Mouse (Mus musculus) cortical plate, adult 2 months (tissue): ENCODE results near the gene Nelfcd. TPM values are rescaled to one million over a fixed set of nuclear protein-coding genes. Genes with fewer than 3 reads are reported as not detected.

ENCODE experiments used
- H3K27ac ChIP-seq: fragments of 200-500 bp; 2 replicates; pipeline ENCODE4 v1.5.1; 2012; ENCODE audit warnings: low read length, control low read depth, inconsistent platforms; ENCODE audit not compliant: insufficient read depth
- H3K4me1 ChIP-seq: fragments of 200-500 bp; 2 replicates; pipeline ENCODE4 v1.6.1; 2011; ENCODE audit warnings: low read length; ENCODE audit not compliant: control insufficient read depth, insufficient read depth
- H3K4me3 ChIP-seq: fragments of 200-500 bp; 2 replicates; pipeline ENCODE4 v1.5.1; 2011; ENCODE audit warnings: mild to moderate bottlenecking, low read length, control low read depth; ENCODE audit not compliant: insufficient read depth
- CTCF ChIP-seq: fragments of 200-500 bp; IDR thresholded peaks from 2 replicates; pipeline ENCODE4 v1.5.1; 2011; ENCODE audit warnings: mild to moderate bottlenecking, control low read depth, low read length; ENCODE audit not compliant: insufficient read depth; ENCODE audit errors: extremely low read depth
- POLR2A ChIP-seq: fragments of 200-500 bp; IDR thresholded peaks from 2 replicates; pipeline ENCODE4 v1.6.1; 2011; ENCODE audit warnings: mild to moderate bottlenecking, low read length, control low read depth; ENCODE audit not compliant: insufficient read depth; ENCODE audit errors: extremely low read depth
- polyA plus RNA-seq: library from polyadenylated mRNA; depleted of rRNA; stranded (reverse); fragments of >200 nt; gene quantifications from 2 replicates; pipeline ENCODE4 v1.2.3, GENCODE M21; 2012

Gene Nelfcd
- polyA plus RNA-seq, 1 experiment: 74.7 TPM

GRCm38 (mm10) chr2:174436076-174436701, 20.6 kb downstream of the Nelfcd start:
- TF ChIP-seq POLR2A: no peak
- no peak for TF ChIP-seq CTCF
- Histone ChIP-seq H3K4me1 (no peaks in the 10 kb centered on the region), H3K27ac (no peak overlapping the region), H3K4me3 (no peak overlapping the region)

- TF ChIP-seq POLR2A: no peak
- TF ChIP-seq CTCF: no peak
- H3K4me1 ChIP-seq: no peaks in the 10 kb centered on the region
- no peak overlapping the region for H3K4me3 ChIP-seq
- no peak overlapping the region for H3K27ac ChIP-seq
These were observed 21.5 kb downstream of the Nelfcd start for GRCm38 (mm10) chr2:174436916-174437696.

GRCm38 (mm10) chr2:174437697-174437982, 22.0 kb downstream of the Nelfcd start:
- H3K4me3 ChIP-seq: no peak overlapping the region
- peak overlapping the region; percentile 3; the same call in 1 of the 2 replicates for H3K27ac ChIP-seq
- H3K4me1 ChIP-seq: no peaks in the 10 kb centered on the region
- TF ChIP-seq POLR2A: no peak

GRCm38 (mm10) chr2:174438181-174438580, 22.6 kb downstream of the Nelfcd start:
- TF ChIP-seq CTCF (no peak), POLR2A (no peak)
- peak overlapping the region; percentile 3; the same call in 1 of the 2 replicates for H3K27ac ChIP-seq
- no peaks in the 10 kb centered on the region for H3K4me1 ChIP-seq
- peak overlapping the region; percentile 68 for H3K4me3 ChIP-seq

- peak within 1 kb of the TSS; percentile 68 for H3K4me3 ChIP-seq
- no peak for TF ChIP-seq CTCF
- TF ChIP-seq POLR2A: no peak
- no peaks in the 10 kb centered on the region for H3K4me1 ChIP-seq
- H3K27ac ChIP-seq: peak within 1 kb of the TSS; percentile 3; the same call in 1 of the 2 replicates
These were observed 23.3 kb downstream of the Nelfcd start, which contains the start of gene Ctsz for GRCm38 (mm10) chr2:174438737-174439449. Gene Ctsz (minus strand): TSS chr2:174439039.

- Histone ChIP-seq H3K4me3 (no peak overlapping the region; the same call in 1 of the 2 replicates), H3K4me1 (no peaks in the 10 kb centered on the region), H3K27ac (no peak overlapping the region)
- no peak for TF ChIP-seq CTCF
These were observed 23.8 kb downstream of the Nelfcd start for GRCm38 (mm10) chr2:174439450-174439838.

- Histone ChIP-seq H3K27ac (no peak overlapping the region), H3K4me1 (no peaks in the 10 kb centered on the region), H3K4me3 (no peak overlapping the region)
- TF ChIP-seq POLR2A: no peak
- TF ChIP-seq CTCF: no peak
These were observed 24.4 kb downstream of the Nelfcd start for GRCm38 (mm10) chr2:174439961-174440360.

- no peak overlapping the region for H3K27ac ChIP-seq
- H3K4me3 ChIP-seq: no peak overlapping the region
- TF ChIP-seq POLR2A (no peak), CTCF (no peak)
- H3K4me1 ChIP-seq: no peaks in the 10 kb centered on the region
These were observed 26.3 kb downstream of the Nelfcd start for GRCm38 (mm10) chr2:174441898-174442297.

- H3K27ac ChIP-seq: no peak overlapping the region
- no peaks in the 10 kb centered on the region for H3K4me1 ChIP-seq
- no peak overlapping the region for H3K4me3 ChIP-seq
- TF ChIP-seq POLR2A (no peak), CTCF (no peak)
These were observed 26.9 kb downstream of the Nelfcd start for GRCm38 (mm10) chr2:174442460-174442859.
